Mouse (Mus musculus) heart, adult 9 months (tissue): ENCODE results near the gene Purb.
"Not testable (repeated sequence)": the region's sequence is repeated elsewhere in the genome, so short reads cannot be mapped to it uniquely, and the experiment has no call there.

Experiments
- DNase-seq, 2 experiments: peaks; one replicate each; pipeline ENCODE4 v3.0.0; 2022; ENCODE audit warnings: low spot score in 2 of 2

The Purb gene

DNA sequence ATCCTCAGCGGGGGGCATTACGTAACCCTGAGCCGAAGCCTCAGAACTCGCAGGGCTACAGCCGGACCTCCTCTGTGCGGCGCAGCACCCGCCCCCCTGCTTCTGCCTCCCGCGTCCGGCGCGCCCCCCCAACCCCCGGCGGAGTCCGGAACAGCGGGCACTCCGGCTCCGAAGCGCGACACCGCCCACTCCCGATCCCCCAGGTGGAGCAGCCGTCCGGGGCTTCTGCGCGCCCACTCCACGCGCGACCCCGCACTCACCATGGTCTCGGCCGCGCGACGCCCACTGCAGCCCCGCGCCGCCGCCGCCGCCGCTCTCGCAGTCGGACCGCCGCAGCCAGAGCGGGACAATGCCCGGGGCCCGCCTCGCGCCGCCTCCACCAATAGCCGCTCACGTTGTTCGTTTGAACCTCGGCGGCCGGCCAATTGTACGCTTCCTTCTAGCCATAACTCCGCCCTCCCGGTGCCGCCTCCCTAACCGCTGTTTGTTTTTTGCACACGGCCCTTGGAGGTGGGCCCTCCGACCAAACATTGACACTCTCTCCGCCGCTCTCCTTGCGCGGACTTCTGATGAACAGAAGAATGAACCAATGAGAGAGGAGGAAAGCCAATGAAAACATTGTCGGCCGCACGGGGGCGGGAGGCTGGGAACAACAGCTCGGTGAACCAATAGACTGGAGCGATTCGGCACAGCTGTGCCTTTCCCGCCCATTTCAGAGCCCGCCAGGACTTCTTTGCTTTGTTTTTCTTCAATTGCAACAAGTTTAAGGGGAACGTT, 31.5 kb downstream of the Purb start, which contains the start of gene H2afv:
Gene H2afv, minus strand, starts transcription at position 367 of the 777 bp plus-strand sequence.
- DNase-seq = peak; percentile 99 to 100

DNA sequence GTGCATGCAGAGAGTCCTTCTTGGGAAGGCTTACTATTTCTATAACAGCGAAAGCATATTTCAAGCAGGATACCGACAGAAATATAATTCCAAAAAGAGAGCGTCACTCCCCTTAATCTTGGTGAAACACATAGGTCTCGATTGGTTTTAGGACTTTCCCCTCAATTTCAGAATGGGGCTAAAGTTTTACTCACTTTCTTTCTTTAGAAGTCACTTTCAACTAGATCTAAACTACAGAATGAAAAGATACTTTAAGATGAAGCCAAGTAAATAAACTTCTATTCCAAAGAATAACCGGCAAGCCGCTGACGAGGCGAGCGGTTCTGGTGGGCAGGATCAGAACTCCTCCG, 32.0 kb downstream of the Purb start:
- DNase-seq = no peak

DNA sequence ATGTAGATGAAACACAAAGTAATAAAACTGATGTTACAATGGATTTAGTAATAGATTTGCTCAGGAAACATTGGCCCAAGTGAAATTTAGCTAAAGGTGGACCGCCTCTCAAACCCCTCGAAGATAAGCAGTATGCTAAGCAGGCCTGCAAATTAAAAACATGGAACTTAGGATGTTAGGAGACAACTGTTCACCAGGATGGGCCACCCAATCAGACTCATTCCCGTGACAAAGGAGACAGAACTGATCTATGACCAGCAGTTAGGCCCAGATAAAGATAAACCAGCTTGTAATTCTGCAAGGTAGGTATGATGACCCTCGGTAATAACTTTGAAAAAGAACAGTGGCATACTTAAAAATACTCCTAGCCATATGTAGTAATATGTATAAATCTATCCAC, 32.6 kb downstream of the Purb start:
- no peak for DNase-seq

DNA sequence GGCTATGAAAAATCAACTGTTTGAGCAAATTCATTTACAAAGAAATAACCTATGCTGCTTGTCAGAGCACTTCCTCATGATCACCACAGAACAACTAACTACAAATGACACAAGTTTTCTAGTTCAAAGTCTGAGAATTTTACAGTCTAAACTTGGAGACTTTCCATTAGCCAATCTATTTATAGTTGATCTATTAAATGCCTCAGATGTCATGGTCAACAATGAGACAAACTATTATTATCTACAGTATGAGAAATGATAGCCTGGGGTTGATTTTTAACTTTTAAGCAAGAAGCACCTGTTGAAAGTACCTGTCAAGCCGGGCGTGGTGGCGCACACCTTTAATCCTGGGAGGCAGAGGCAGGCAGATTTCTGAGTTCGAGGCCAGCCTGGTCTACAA, 33.2 kb downstream of the Purb start:
- no peak for DNase-seq

DNA sequence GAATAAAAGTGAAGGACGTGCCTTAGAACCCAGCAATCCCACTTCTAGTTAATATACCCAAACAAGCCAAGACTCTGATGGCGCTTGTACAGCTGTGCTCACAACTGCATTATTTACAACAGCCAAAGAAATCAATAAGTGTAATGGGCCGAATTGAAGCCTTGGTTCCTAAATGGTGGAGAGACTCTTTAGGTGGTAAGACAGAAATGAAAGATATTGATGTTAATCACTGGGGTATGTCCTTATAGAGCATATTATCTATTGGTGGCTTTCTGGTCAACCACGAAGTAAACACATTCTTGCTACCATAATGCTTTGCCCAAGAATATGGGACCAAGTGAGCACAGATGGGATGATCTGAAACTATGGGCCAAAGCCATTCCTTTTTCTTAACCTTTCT, 35.5 kb downstream of the Purb start:
- no peak for DNase-seq

DNA sequence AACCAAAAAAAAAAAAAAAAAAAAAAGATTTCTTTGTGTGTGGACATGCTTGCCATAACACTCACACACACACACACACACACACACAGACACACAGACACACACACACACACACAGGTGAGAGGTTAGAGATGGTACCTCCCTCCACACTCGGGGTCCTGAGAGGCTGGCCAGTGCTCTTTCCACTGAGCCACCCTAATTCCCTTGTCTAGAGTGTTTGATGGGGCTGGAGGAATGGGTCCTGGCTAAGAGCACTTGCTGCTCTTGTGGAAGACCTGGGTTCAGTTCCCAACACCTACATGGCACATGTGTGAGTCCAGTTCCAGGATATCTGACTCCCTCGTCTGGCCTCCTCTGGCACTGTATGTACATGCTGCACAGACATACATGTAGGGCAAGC, 38.0 kb downstream of the Purb start:
- no peak for DNase-seq

DNA sequence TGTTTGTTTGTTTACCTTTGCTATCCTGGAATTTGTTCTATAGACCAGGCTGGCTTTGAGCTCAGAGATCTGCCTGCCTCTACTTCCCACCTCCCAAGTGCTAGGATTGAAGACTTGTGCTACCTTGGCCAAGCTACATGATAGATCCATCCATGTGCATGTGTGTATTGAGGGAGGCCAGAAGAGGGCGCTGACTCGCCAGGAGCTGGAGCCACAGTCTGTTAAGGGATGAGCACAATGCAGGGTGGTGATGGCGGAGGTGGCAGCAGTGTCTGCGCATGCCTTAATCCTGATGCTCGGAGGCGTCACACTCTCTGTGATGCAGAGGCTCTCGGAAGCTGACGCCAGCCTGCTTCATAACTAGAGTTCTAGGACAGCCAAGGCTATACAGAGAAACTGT, 39.3 kb downstream of the Purb start:
- no peak for DNase-seq

DNA sequence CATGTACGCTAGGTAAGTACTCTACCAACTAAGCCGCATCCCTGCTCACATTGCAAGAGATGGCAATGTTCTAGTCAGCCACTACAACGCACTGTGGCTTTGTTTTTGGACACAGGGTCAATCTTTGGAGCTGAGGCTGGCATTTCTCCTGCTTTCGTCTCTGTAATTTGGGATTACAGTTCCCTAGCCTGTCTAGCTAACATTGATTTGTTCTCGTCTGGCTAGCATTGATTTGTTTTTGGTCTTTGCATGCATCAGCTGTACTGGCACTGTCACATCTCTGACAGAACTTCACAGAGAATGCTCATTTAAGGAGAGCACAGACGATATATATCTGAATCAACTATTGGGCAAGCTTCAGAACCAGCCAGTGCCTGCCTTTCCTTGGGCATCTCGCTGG, 45.5 kb downstream of the Purb start:
- DNase-seq = no peak

DNA sequence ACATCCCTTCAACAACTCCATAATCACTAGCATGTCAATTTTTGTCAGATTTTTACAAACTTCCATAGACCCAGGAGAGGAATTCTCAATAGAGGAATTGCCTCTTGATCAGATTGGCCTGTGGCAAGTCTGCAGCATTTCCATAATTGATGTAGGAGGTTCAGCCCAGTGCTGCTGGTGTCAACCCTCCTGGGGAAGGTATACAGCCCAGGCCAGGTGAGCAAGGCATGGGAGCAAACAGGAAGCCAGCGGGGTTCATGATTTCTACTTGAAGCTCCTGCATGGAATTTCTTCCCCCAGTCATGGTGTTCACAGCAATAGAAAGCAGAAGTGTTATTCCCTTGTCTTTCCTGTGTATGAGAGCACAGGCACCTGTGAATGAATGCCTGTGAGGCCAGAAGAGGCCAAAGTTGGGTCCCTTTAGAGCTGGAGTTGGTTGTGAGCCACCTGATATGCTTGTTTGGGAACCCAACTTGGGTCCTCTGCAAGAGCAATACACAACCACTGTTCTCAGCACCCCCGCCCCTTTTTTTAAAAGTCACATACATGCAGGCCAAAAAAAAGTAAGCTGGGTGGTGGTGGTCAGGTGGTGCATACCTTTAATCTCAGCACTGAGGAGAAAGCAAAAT, 54.9 kb downstream of the Purb start:
- no peak for DNase-seq

DNA sequence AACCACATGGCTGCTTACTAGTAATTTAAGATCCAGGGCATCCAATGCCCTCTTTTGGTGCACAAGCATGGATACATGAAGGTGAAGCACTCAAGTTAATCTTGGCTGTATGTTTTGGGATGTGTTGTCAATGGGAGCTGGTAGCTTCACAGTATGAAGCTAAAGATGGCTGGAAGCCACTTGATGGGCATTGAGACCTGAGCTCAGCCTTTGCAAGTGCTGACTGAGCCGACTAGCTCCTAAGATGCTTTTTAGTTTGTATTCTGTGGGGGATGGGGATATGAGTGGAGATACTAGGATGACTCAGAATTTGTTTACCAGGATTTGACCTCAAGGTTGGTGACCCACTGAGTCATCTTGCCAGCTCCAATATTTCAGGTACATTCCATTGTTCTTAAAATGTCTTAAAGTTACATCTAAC, 55.4 kb downstream of the Purb start:
- DNase-seq = no peak

DNA sequence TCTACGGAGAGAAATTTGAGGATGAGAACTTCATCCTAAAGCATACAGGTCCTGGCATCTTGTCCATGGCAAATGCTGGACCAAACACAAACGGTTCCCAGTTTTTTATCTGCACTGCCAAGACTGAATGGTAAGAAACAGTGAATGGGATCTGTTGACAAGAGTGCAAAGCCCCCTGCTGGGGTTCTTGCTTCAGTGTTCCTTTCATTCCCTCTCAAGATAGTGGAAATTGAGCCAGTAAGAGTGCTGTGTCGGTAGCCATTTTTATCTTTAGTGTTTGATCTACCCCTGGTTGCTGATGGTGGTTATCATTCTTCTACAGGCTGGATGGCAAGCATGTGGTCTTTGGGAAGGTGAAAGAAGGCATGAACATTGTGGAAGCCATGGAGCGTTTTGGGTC, 56.6 kb downstream of the Purb start:
- not testable (repeated sequence) for DNase-seq

DNA sequence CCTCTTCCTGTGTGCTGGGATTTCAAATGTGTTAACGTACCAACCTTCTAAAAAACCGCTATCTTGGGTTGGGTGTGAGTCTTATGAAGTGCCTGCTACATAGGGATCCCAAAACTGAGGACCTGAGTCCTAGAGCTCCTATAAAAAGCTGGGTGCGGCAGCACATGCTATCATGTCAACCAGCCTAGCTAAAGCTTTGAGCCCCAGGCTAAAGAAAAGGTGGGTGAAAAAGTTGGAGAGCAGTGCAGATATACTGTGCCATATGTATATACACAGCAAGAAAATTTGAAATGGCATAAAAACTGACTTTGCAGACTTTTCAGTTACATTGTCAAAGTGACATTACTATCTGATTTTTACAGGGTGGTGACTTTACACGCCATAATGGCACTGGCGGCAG, 57.0 kb downstream of the Purb start:
- no peak for DNase-seq
